ENCODE assay signal across 7 mouse cellular contexts in genomic region chr4:134918381-134918780, GRCm38 (mm10). TPM values are rescaled to one million over a fixed set of nuclear protein-coding genes. Genes with fewer than 3 reads are reported as not detected.
DNase-seq lines count a peak whose midpoint lies in the region; ATAC-seq and TF ChIP-seq lines count a peak whose summit lies in the region.

No protein-coding gene starts in this region.

- H3K4me3 ChIP-seq in CH12.LX (replicated peaks in 1 of 3; ENCODE audit: low read depth in 2 of 3, low read length in 2 of 3, poor library complexity in 1 of 3): no peak overlapping the region
- H3K4me3 ChIP-seq in liver, embryonic 13.5 days (replicated peaks): no peak overlapping the region
- no peak overlapping the region for H3K4me3 ChIP-seq in stomach, embryonic 16.5 days (replicated peaks; ENCODE audit: low read length)

- in situ Hi-C loops in CH12.LX (cut with MboI; ENCODE audit: low pct_ligation_motif_present, low pct_unique_long_range_greater_than_20kb, low sequenced_read_pairs): no loop called here

- WGBS in liver, embryonic 13.5 days (ENCODE audit: insufficient replicate concordance): 39% methylated on average over 7 of the region's 7 CpGs
- 36% methylated on average over 7 of the region's 7 CpGs for WGBS in stomach, embryonic 16.5 days

- no peak overlapping the region for H3K9ac ChIP-seq in CH12.LX (ENCODE audit: insufficient read depth, low read depth)
- peak overlapping the region; percentile 41 for H3K9ac ChIP-seq in liver, embryonic 13.5 days
- no peak overlapping the region for H3K9ac ChIP-seq in stomach, embryonic 16.5 days (ENCODE audit: low read length)

- H3K4me2 ChIP-seq in CH12.LX (ENCODE audit: insufficient read depth, low read depth, poor library complexity, severe bottlenecking): 0 out of 2 replicates have a peak overlapping the region, but pooled peaks have one; percentile 11
- H3K4me2 ChIP-seq in liver, embryonic 13.5 days: peak overlapping the region; percentile 4
- H3K4me2 ChIP-seq in stomach, embryonic 16.5 days (ENCODE audit: low read depth, low read length): no peak overlapping the region

- peak overlapping the region; percentile 75 for H3K27ac ChIP-seq in CH12.LX (ENCODE audit: insufficient read depth, low read depth)
- H3K27ac ChIP-seq in liver, embryonic 13.5 days: peak overlapping the region; percentile 100
- H3K27ac ChIP-seq in stomach, embryonic 16.5 days (ENCODE audit: low read length): peak overlapping the region; percentile 19; the same call in 1 of the 2 replicates

- TF ChIP-seq RAD21 in CH12.LX (IDR thresholded peaks at IDR 0.05; ENCODE audit: low read depth, low read length): no peak

- TF ChIP-seq CTCF in CH12.LX (conservative IDR thresholded peaks at IDR 0.05 in 1 of 2, IDR thresholded peaks at IDR 0.05 in 1 of 2; ENCODE audit: low read depth in 2 of 2, low read length in 2 of 2): no peak

- TF ChIP-seq EP300 in CH12.LX (IDR thresholded peaks at IDR 0.05; ENCODE audit: low read length): no peak

- dilution Hi-C loops in CH12.LX (cut with MboI; ENCODE audit: extremely low pct_ligation_motif_present, extremely low pct_unique_long_range_greater_than_20kb, low sequenced_read_pairs): no loop called here

- no peaks in the 10 kb centered on the region for H3K36me3 ChIP-seq in CH12.LX (replicated peaks in 1 of 2; ENCODE audit: control insufficient read depth in 1 of 2, insufficient read depth in 1 of 2, low read length in 1 of 2)
- H3K36me3 ChIP-seq in liver, embryonic 13.5 days: peaks cover under 1% of the 10 kb centered on the region; the same call in 1 of the 2 replicates
- H3K36me3 ChIP-seq in stomach, embryonic 16.5 days (ENCODE audit: control insufficient read depth, insufficient read depth, low read length): no peaks in the 10 kb centered on the region

- ATAC-seq in liver, embryonic 13.5 days (ENCODE audit: low read depth): no peak
- ATAC-seq in stomach, embryonic 16.5 days (ENCODE audit: insufficient read depth, low FRiP score): no peak

- no peaks in the 10 kb centered on the region for H3K9me3 ChIP-seq in CH12.LX (replicated peaks; ENCODE audit: low read length)
- H3K9me3 ChIP-seq in liver, embryonic 13.5 days (replicated peaks): no peaks in the 10 kb centered on the region
- H3K9me3 ChIP-seq in stomach, embryonic 16.5 days (replicated peaks; ENCODE audit: control insufficient read depth, low read length): no peaks in the 10 kb centered on the region

- TF ChIP-seq POLR2A in CH12.LX (IDR thresholded peaks at IDR 0.05; ENCODE audit: low read depth, low read length): no peak

- H3K79me2 ChIP-seq in CH12.LX (replicated peaks; ENCODE audit: control insufficient read depth, extremely low read depth, insufficient read depth, poor library complexity, severe bottlenecking): peaks cover 9% of the 10 kb centered on the region

- peaks cover 9 to 58% of the 10 kb centered on the region in 2 experiments for H3K4me1 ChIP-seq in CH12.LX (ENCODE audit: control insufficient read depth in 1 of 2, insufficient read depth in 2 of 2)
- H3K4me1 ChIP-seq in liver, embryonic 13.5 days (replicated peaks): peaks cover 74% of the 10 kb centered on the region
- H3K4me1 ChIP-seq in stomach, embryonic 16.5 days (ENCODE audit: control insufficient read depth, insufficient read depth, low read length): peaks cover 12% of the 10 kb centered on the region

- no peaks in the 10 kb centered on the region for H3K27me3 ChIP-seq in CH12.LX (replicated peaks)
- H3K27me3 ChIP-seq in liver, embryonic 13.5 days: no peaks in the 10 kb centered on the region
- no peaks in the 10 kb centered on the region for H3K27me3 ChIP-seq in stomach, embryonic 16.5 days (ENCODE audit: control insufficient read depth, insufficient read depth, low read length)

- peak; percentile 52 to 53 for DNase-seq in B cell, adult 2 months
- DNase-seq in CH12.LX (ENCODE audit: extremely low read depth): peak; percentile 71
- peak; percentile 46 for DNase-seq in gastrocnemius, postnatal 10 days
- DNase-seq in liver, embryonic 13.5 days: no peak
- no peak for DNase-seq in cerebellum, adult 9-11 months
- DNase-seq in cerebellum, adult 18-20 months: no peak

TF ChIP-seq in CH12.LX, 34 proteins besides CTCF, POLR2A, EP300 and RAD21 (continues in another document):
- TF ChIP-seq ZNF384 (IDR thresholded peaks at IDR 0.05; ENCODE audit: low read depth, low read length) (no peak), MAX (IDR thresholded peaks at IDR 0.05; ENCODE audit: low read length) (no peak), TCF12 (IDR thresholded peaks at IDR 0.05; ENCODE audit: low read depth, low read length) (peak; percentile 52), HCFC1 (IDR thresholded peaks at IDR 0.05; ENCODE audit: low read depth, low read length) (no peak), IRF4 (IDR thresholded peaks at IDR 0.05; ENCODE audit: low read depth, low read length) (peak; percentile 54; the same call in 1 of the 2 replicates), BHLHE40 (IDR thresholded peaks at IDR 0.05; ENCODE audit: low read depth, low read length) (peak; percentile 45; the same call in 1 of the 2 replicates), UBTF (IDR thresholded peaks at IDR 0.05; ENCODE audit: low read depth, low read length) (no peak), SMC3 (IDR thresholded peaks at IDR 0.05; ENCODE audit: low read depth, low read length) (no peak), MAFK (IDR thresholded peaks at IDR 0.05; ENCODE audit: insufficient replicate concordance, low read length) (no peak), E2F4 (IDR thresholded peaks at IDR 0.05; ENCODE audit: insufficient replicate concordance, low read depth, low read length) (no peak), USF2 (conservative IDR thresholded peaks at IDR 0.05; ENCODE audit: low read depth, low read length) (no peak), POLR2AphosphoS2 (IDR thresholded peaks at IDR 0.05; ENCODE audit: low read depth, low read length) (no peak), JUN (IDR thresholded peaks at IDR 0.05; ENCODE audit: insufficient read depth, low read depth, low read length) (no peak), GABPA (IDR thresholded peaks at IDR 0.05; ENCODE audit: insufficient replicate concordance, low read depth, low read length) (no peak), NELFE (IDR thresholded peaks at IDR 0.05; ENCODE audit: low read depth, low read length) (no peak), ZC3H11A (IDR thresholded peaks at IDR 0.05; ENCODE audit: low read depth, low read length) (no peak), TBP (conservative IDR thresholded peaks at IDR 0.05; ENCODE audit: low read depth, low read length) (no peak), JUND (conservative IDR thresholded peaks at IDR 0.05; ENCODE audit: low read depth, low read length) (no peak), MAZ (IDR thresholded peaks at IDR 0.05; ENCODE audit: low read depth, low read length) (no peak), MXI1 (IDR thresholded peaks at IDR 0.05; ENCODE audit: low read depth, low read length) (no peak), ZKSCAN1 (IDR thresholded peaks at IDR 0.05; ENCODE audit: borderline replicate concordance, low read depth, low read length) (no peak), MYC (IDR thresholded peaks at IDR 0.05; ENCODE audit: low read depth, low read length) (no peak), KAT2A (IDR thresholded peaks at IDR 0.05; ENCODE audit: insufficient replicate concordance, low read length) (no peak), SIN3A (IDR thresholded peaks at IDR 0.05; ENCODE audit: low read length) (peak; percentile 72; the same call in 1 of the 2 replicates), ETS1 (conservative IDR thresholded peaks at IDR 0.05; ENCODE audit: low read depth, low read length) (peak; percentile 85), NRF1 (IDR thresholded peaks at IDR 0.05; ENCODE audit: low read depth, low read length) (no peak), RCOR1 (conservative IDR thresholded peaks at IDR 0.05; ENCODE audit: low read depth, low read length) (no peak), ELF1 (IDR thresholded peaks at IDR 0.05; ENCODE audit: low read depth, low read length) (no peak), MEF2A (IDR thresholded peaks at IDR 0.05; ENCODE audit: borderline replicate concordance, low read depth, low read length) (peak; percentile 69), USF1 (IDR thresholded peaks at IDR 0.05; ENCODE audit: low read depth, low read length) (no peak), CHD2 (IDR thresholded peaks at IDR 0.05; ENCODE audit: low read length) (no peak)

RNA-seq across cellular contexts. Expression of gene Tmem50a, which starts 3.6 kb away (rescaled TPM):
- 84.8 and 95.8 TPM in 2 replicates for total RNA-seq in CH12.LX (2012; rRNA removed)
- total RNA-seq in CH12.LX (2014; rRNA removed): 131 and 132 TPM in 2 replicates
- polyA plus RNA-seq in CH12.LX (2012; ENCODE audit: insufficient read length, low read depth): 114 and 133 TPM in 2 replicates
- 10 to 100 TPM; 49.9 to 55.1 TPM for total RNA-seq in gastrocnemius, postnatal 10 days (2021)
- polyA plus RNA-seq in liver, embryonic 13.5 days (2015; fragmentation: Nextera tagmentation; extraction: Ambion mirVana): 83.1 and 92.7 TPM in 2 replicates
- 177 TPM in 2 replicates for polyA plus RNA-seq in stomach, embryonic 16.5 days (2015; fragmentation: Nextera tagmentation; extraction: Ambion mirVana)

RNA-seq across cellular contexts. Expression of gene Rsrp1, which starts 5.0 kb away (rescaled TPM):
- total RNA-seq in CH12.LX (2012; rRNA removed) (61.3 and 71.9 TPM in 2 replicates), CH12.LX (2014; rRNA removed) (51.2 and 62.7 TPM in 2 replicates)
- polyA plus RNA-seq in CH12.LX (2012; ENCODE audit: insufficient read length, low read depth): 69.4 and 86.8 TPM in 2 replicates
- 100 to 1,000 TPM in 1 of 2 experiments, 10 to 100 TPM in 1; 91.9 to 142 TPM for total RNA-seq in gastrocnemius, postnatal 10 days (2021)
- polyA plus RNA-seq in liver, embryonic 13.5 days (2015; fragmentation: Nextera tagmentation; extraction: Ambion mirVana): 232 and 286 TPM in 2 replicates
- 511 and 534 TPM in 2 replicates for polyA plus RNA-seq in stomach, embryonic 16.5 days (2015; fragmentation: Nextera tagmentation; extraction: Ambion mirVana)

RNA-seq across cellular contexts. Expression of gene Syf2, which starts 12.3 kb away (rescaled TPM):
- total RNA-seq in CH12.LX (2012; rRNA removed) (59.2 and 63.5 TPM in 2 replicates), CH12.LX (2014; rRNA removed) (77.1 and 93.8 TPM in 2 replicates)
- polyA plus RNA-seq in CH12.LX (2012; ENCODE audit: insufficient read length, low read depth): 76.1 and 89.0 TPM in 2 replicates
- total RNA-seq in gastrocnemius, postnatal 10 days (2021): 10 to 100 TPM; 43.5 to 43.7 TPM
- polyA plus RNA-seq in liver, embryonic 13.5 days (2015; fragmentation: Nextera tagmentation; extraction: Ambion mirVana): 61.7 and 77.5 TPM in 2 replicates
- 69.6 and 71.9 TPM in 2 replicates for polyA plus RNA-seq in stomach, embryonic 16.5 days (2015; fragmentation: Nextera tagmentation; extraction: Ambion mirVana)

RNA-seq across cellular contexts. Expression of gene Rhd, which starts 54.0 kb away (rescaled TPM):
- total RNA-seq in CH12.LX (2012; rRNA removed): 0.92 and 1.1 TPM in 2 replicates
- total RNA-seq in CH12.LX (2014; rRNA removed): 0.82 and 1.3 TPM in 2 replicates
- 0.79 and 1.1 TPM in 2 replicates for polyA plus RNA-seq in CH12.LX (2012; ENCODE audit: insufficient read length, low read depth)
- 1 to 10 TPM in 1 of 2 experiments, under 1 TPM in 1; 0.26 to 1.4 TPM for total RNA-seq in gastrocnemius, postnatal 10 days (2021)
- 545 and 561 TPM in 2 replicates for polyA plus RNA-seq in liver, embryonic 13.5 days (2015; fragmentation: Nextera tagmentation; extraction: Ambion mirVana)
- 20.8 and 23.5 TPM in 2 replicates for polyA plus RNA-seq in stomach, embryonic 16.5 days (2015; fragmentation: Nextera tagmentation; extraction: Ambion mirVana)

Comparison
In these comparisons a context has a peak if more than half of its experiments do, and no peak if none do; other contexts are left out.
1. DNase-seq: peak in B cell, adult 2 months (2 of 2), CH12.LX (single experiment) and gastrocnemius, postnatal 10 days (single experiment); none in liver, embryonic 13.5 days (single experiment), cerebellum, adult 9-11 months (single experiment) and cerebellum, adult 18-20 months (0 of 2).
2. H3K27ac ChIP-seq: peak in every context shown above with its lines; median percentile 100 in liver, embryonic 13.5 days; 75 in CH12.LX; 19 in stomach, embryonic 16.5 days.